Mouse (Mus musculus) T-cell, adult 66 days (primary cell): Measurements from ENCODE around the gene Gmfb. TPM values are rescaled to one million over a fixed set of nuclear protein-coding genes. Genes with fewer than 3 reads are reported as not detected.

ENCODE experiments used
- total RNA-seq, 2 experiments: library from RNA; stranded (reverse); gene quantifications; 3 replicates in 1 of 2; 4 replicates in 1 of 2; pipeline ENCODE4 v1.2.4; 2023

Gmfb gene
- 100 to 1,000 TPM; 107 to 117 TPM for total RNA-seq

GRCm38 (mm10) chr14:46821873-46822716 lies at the start of gene Gmfb:
Gene Gmfb, minus strand, starts transcription at chr14:46822242.

GRCm38 (mm10) chr14:46831837-46832333 lies 9.8 kb upstream of the Gmfb start, which contains the start of gene Cgrrf1:
Gene Cgrrf1, plus strand, starts transcription at chr14:46832125.

GRCm38 (mm10) chr14:46787787-46788504 lies 34.1 kb downstream of the Gmfb start, which contains the start of gene Cnih1:
Gene Cnih1, minus strand, starts transcription at chr14:46788411.

GRCm38 (mm10) chr14:46760355-46761029 lies 61.5 kb downstream of the Gmfb start, which contains the start of gene Cdkn3:
Gene Cdkn3, plus strand, starts transcription at chr14:46760541.

Other genes with a start within 250 kb of the Gmfb start
- 1 to 10 TPM; 1.0 to 1.9 TPM for gene Cdkn3, start 61.7 kb downstream of the Gmfb start, total RNA-seq
- 10 to 100 TPM; 31.3 to 32.5 TPM for gene Cnih1, start 33.8 kb downstream of the Gmfb start, total RNA-seq
- gene Cgrrf1, start 9.9 kb upstream of the Gmfb start, total RNA-seq: 10 to 100 TPM; 23.3 to 25.0 TPM
- gene Samd4, start 60.6 kb upstream of the Gmfb start, total RNA-seq: under 1 TPM; 0.26 to 0.36 TPM